Mouse (Mus musculus) ovary, postnatal 10 days (tissue): Measurements from ENCODE around the gene Slc17a5.

Source experiments
- DNase-seq: peaks from one replicate; pipeline ENCODE4 v3.0.0; 2022; ENCODE audit warnings: low spot score

The Slc17a5 gene

GRCm38 (mm10) chr9:78587914-78588313 is at the start of gene Slc17a5:
Slc17a5 (minus strand) TSS chr9:78588041.
- peak; percentile 82 for DNase-seq

GRCm38 (mm10) chr9:78633976-78634375 is 46.1 kb upstream of the Slc17a5 start:
- no peak for DNase-seq

GRCm38 (mm10) chr9:78631755-78632434 is 44.1 kb upstream of the Slc17a5 start:
- DNase-seq = no peak

- DNase-seq = no peak
These were observed 42.1 kb upstream of the Slc17a5 start for GRCm38 (mm10) chr9:78629991-78630390.

GRCm38 (mm10) chr9:78623301-78623747 is 35.5 kb upstream of the Slc17a5 start:
- no peak for DNase-seq

- no peak for DNase-seq
These were observed 31.4 kb upstream of the Slc17a5 start for GRCm38 (mm10) chr9:78619285-78619684.

- peak; percentile 8 for DNase-seq
These were observed 27.7 kb upstream of the Slc17a5 start, which contains the start of gene Cd109 for GRCm38 (mm10) chr9:78615401-78616021. Cd109 (plus strand) TSS chr9:78615546.

GRCm38 (mm10) chr9:78614201-78614600 is 26.4 kb upstream of the Slc17a5 start:
- no peak for DNase-seq

- no peak for DNase-seq
These were observed 13.3 kb upstream of the Slc17a5 start for GRCm38 (mm10) chr9:78601046-78601730.

GRCm38 (mm10) chr9:78599927-78600326 is 12.1 kb upstream of the Slc17a5 start:
- no peak for DNase-seq

GRCm38 (mm10) chr9:78596834-78597233 is 9.0 kb upstream of the Slc17a5 start:
- DNase-seq = no peak

- no peak for DNase-seq
These were observed 8.1 kb upstream of the Slc17a5 start for GRCm38 (mm10) chr9:78595769-78596555.

- no peak for DNase-seq
These were observed 7.4 kb upstream of the Slc17a5 start for GRCm38 (mm10) chr9:78595257-78595656.

- no peak for DNase-seq
These were observed 2.6 kb upstream of the Slc17a5 start for GRCm38 (mm10) chr9:78590471-78590870.

GRCm38 (mm10) chr9:78588411-78589033 is 681 bp upstream of the Slc17a5 start:
- no peak for DNase-seq

GRCm38 (mm10) chr9:78587218-78587883 is 490 bp downstream of the Slc17a5 start:
- no peak for DNase-seq

GRCm38 (mm10) chr9:78579644-78580396 is 8.0 kb downstream of the Slc17a5 start:
- DNase-seq = no peak

- no peak for DNase-seq
These were observed 9.0 kb downstream of the Slc17a5 start for GRCm38 (mm10) chr9:78578824-78579223.

GRCm38 (mm10) chr9:78576466-78576865 is 11.4 kb downstream of the Slc17a5 start:
- DNase-seq = no peak

GRCm38 (mm10) chr9:78569934-78570333 is 17.9 kb downstream of the Slc17a5 start:
- no peak for DNase-seq
